Comparison of ENCODE assay signal across 19 mouse cellular contexts in genomic region chr7:110866021-110866420, GRCm38 (mm10). TPM values are rescaled to one million over a fixed set of nuclear protein-coding genes. Genes with fewer than 3 reads are reported as not detected.
"Had no signal": no experiment of that assay in that cellular context is flagged by ENCODE, and none has a peak within 500 bp of the region (broad histone marks: within the 10 kb centered on the region; RNA-seq: fewer than 3 reads in every experiment).

No protein-coding gene starts in this region.

- H3K4me2 ChIP-seq: kidney, embryonic 15.5 days; limb, embryonic 12.5 days; liver, embryonic 15.5 days; midbrain, embryonic 11.5 days; midbrain, embryonic 15.5 days; neural tube, embryonic 12.5 days had no signal

- H3K9ac ChIP-seq: kidney, embryonic 15.5 days; limb, embryonic 12.5 days; liver, embryonic 15.5 days; lung, embryonic 14.5 days; midbrain, embryonic 15.5 days; neural tube, embryonic 12.5 days had no signal

- DNase-seq: kidney, adult 18-20 months; kidney, postnatal 14 days; liver; lung, embryonic 14.5 days; lung, postnatal 14 days; spleen, adult 18-20 months; thymus, adult 2 months; thymus, postnatal 25 days had no signal

- H3K4me3 ChIP-seq: kidney, embryonic 15.5 days; left cerebral cortex, adult 2 months; limb, embryonic 12.5 days; liver, embryonic 15.5 days; megakaryocyte, embryonic 14.5 days; midbrain, embryonic 15.5 days; neural tube, embryonic 12.5 days had no signal

- H3K9me3 ChIP-seq: kidney, embryonic 15.5 days; limb, embryonic 12.5 days; liver, embryonic 15.5 days; midbrain, embryonic 15.5 days; neural tube, embryonic 12.5 days had no signal

- H3K27me3 ChIP-seq: kidney, embryonic 15.5 days; limb, embryonic 12.5 days; liver, embryonic 15.5 days; megakaryocyte, embryonic 14.5 days; midbrain, embryonic 15.5 days; neural tube, embryonic 12.5 days had no signal

- H3K36me3 ChIP-seq: limb, embryonic 12.5 days; liver, embryonic 15.5 days; midbrain, embryonic 15.5 days; neural tube, embryonic 12.5 days had no signal

- H3K27ac ChIP-seq: kidney, embryonic 15.5 days; left cerebral cortex, adult 2 months; limb, embryonic 12.5 days; liver, embryonic 15.5 days; macrophage; midbrain, embryonic 15.5 days; neural tube, embryonic 12.5 days had no signal

RNA-seq across cellular contexts. Expression of gene Lyve1, which starts 3.0 kb away (rescaled TPM):
- total RNA-seq: monocyte, adult 5-6 weeks; neutrophil, adult 5-6 weeks had no signal
